Mouse (Mus musculus) heart, embryonic 11.5 days (tissue): ENCODE results near the gene Rps6kb1. TPM values are rescaled to one million over a fixed set of nuclear protein-coding genes. Genes with fewer than 3 reads are reported as not detected.

ENCODE experiments used
- ATAC-seq: fragments of 200-750 bp; cut with Nextera tagmentation; replicated peaks from 2 replicates; pipeline ENCODE4 v1.8.0; 2017; ENCODE audit warnings: moderate library complexity; ENCODE audit not compliant: insufficient number of reproducible peaks, low FRiP score, low TSS enrichment
- H3K27ac ChIP-seq: fragments of 300-500 bp; sonication (generic); 2 replicates; pipeline ENCODE4 v1.5.1; 2014; ENCODE audit warnings: mild to moderate bottlenecking, low read depth, low read length
- H3K27me3 ChIP-seq: fragments of 300-500 bp; sonication (generic); 2 replicates; pipeline ENCODE4 v1.6.1; 2014; ENCODE audit warnings: mild to moderate bottlenecking, low read length, mixed read lengths; ENCODE audit not compliant: control insufficient read depth, insufficient read depth
- H3K36me3 ChIP-seq: fragments of 300-500 bp; sonication (generic); 2 replicates; pipeline ENCODE4 v1.6.1; 2014; ENCODE audit warnings: mild to moderate bottlenecking, low read length, moderate library complexity, mixed read lengths; ENCODE audit not compliant: control insufficient read depth, insufficient read depth
- H3K4me1 ChIP-seq: fragments of 300-500 bp; sonication (generic); 2 replicates; pipeline ENCODE4 v1.6.1; 2014; ENCODE audit warnings: low read length; ENCODE audit not compliant: control insufficient read depth, insufficient read depth
- H3K4me2 ChIP-seq: fragments of 300-500 bp; sonication (generic); 2 replicates; pipeline ENCODE4 v1.6.1; 2014; ENCODE audit warnings: mild to moderate bottlenecking, moderate library complexity
- H3K4me3 ChIP-seq: fragments of 300-500 bp; sonication (generic); 2 replicates; pipeline ENCODE4 v1.5.1; 2014; ENCODE audit warnings: low read depth, low read length
- H3K9ac ChIP-seq: fragments of 300-500 bp; sonication (generic); 2 replicates; pipeline ENCODE4 v1.6.1; 2014; ENCODE audit warnings: mild to moderate bottlenecking, low read depth, low read length, moderate library complexity
- H3K9me3 ChIP-seq: fragments of 300-500 bp; sonication (generic); replicated peaks from 2 replicates; pipeline ENCODE4 v1.6.1; 2016; ENCODE audit warnings: low read length; ENCODE audit not compliant: control insufficient read depth
- WGBS: fragments of 180-500 bp; shearing (Covaris S2); extraction: QIAGEN DNeasy Blood & Tissue Kit; methylation state at CpG from one replicate; pipeline ENCODE4 v1.1.7; 2014; ENCODE audit not compliant: insufficient replicate concordance; 5-methylcytosine and 5-hydroxymethylcytosine counted together
- microRNA counts: library from miRNA; unstranded; fragments of <30 nt; microRNA quantifications from one replicate; lab custom pipeline; 2015
- microRNA-seq: library from miRNA; unstranded; fragments of <30 nt; microRNA quantifications from one replicate; pipeline ENCODE4, GENCODE M21; 2016; ENCODE audit warnings: borderline number of aligned reads
- polyA plus RNA-seq: library from polyadenylated mRNA; unstranded; fragments of >200 nt; fragmentation: Nextera tagmentation; extraction: Ambion mirVana; gene quantifications from 2 replicates; pipeline ENCODE4 v1.2.1, GENCODE M21; 2014

The Rps6kb1 gene
- polyA plus RNA-seq, 1 experiment from 2014 or later = 50.0 TPM

GRCm38 (mm10) chr11:86457545-86457944 is 87.1 kb downstream of the Rps6kb1 start:
- no peaks in the 10 kb centered on the region for H3K36me3 ChIP-seq
- H3K27me3 ChIP-seq = no peaks in the 10 kb centered on the region
- no peak for ATAC-seq
- H3K4me1 ChIP-seq = no peaks in the 10 kb centered on the region
- H3K27ac ChIP-seq = no peak overlapping the region
- WGBS = 81% methylated on average over 6 of the region's 6 CpGs
- no peak overlapping the region for H3K9ac ChIP-seq
- no peak overlapping the region for H3K4me2 ChIP-seq
- no peak overlapping the region for H3K4me3 ChIP-seq
- H3K9me3 ChIP-seq = no peaks in the 10 kb centered on the region

GRCm38 (mm10) chr11:86453991-86454390 is 90.6 kb downstream of the Rps6kb1 start:
- no peaks in the 10 kb centered on the region for H3K36me3 ChIP-seq
- H3K9me3 ChIP-seq = no peaks in the 10 kb centered on the region
- no peak for ATAC-seq
- 87% methylated on average over 5 of the region's 5 CpGs for WGBS
- H3K27ac ChIP-seq = no peak overlapping the region
- H3K27me3 ChIP-seq = no peaks in the 10 kb centered on the region
- no peak overlapping the region for H3K9ac ChIP-seq
- H3K4me2 ChIP-seq = no peak overlapping the region
- no peaks in the 10 kb centered on the region for H3K4me1 ChIP-seq
- H3K4me3 ChIP-seq = no peak overlapping the region

MicroRNA genes within 50 kb of the gene (microRNA counts, 519-probe panel; counts per million panel counts)
- 6,368 counts per million, percentile 82 among the panel's probes with 10 or more counts for microRNA mmu-miR-21 (lab: Ali Mortazavi, UCI)

Small RNAs within 50 kb of the gene (microRNA-seq; reads per million reads assigned to microRNA genes)
- 26,689 reads per million, percentile 99 among the genes with 10 or more reads in this experiment for gene Mir21a

Other genes with a start within 250 kb of the Rps6kb1 start
- 9.6 and 10.3 TPM in 2 replicates for gene Med13, start 187.2 kb downstream of the Rps6kb1 start, polyA plus RNA-seq
- 38.4 and 41.5 TPM in 2 replicates for gene Rnft1, start 60.1 kb downstream of the Rps6kb1 start, polyA plus RNA-seq
- 10.6 and 12.2 TPM in 2 replicates for gene Tubd1, start 186 bp upstream of the Rps6kb1 start, polyA plus RNA-seq
- 112 and 120 TPM in 2 replicates for gene Vmp1, start 139.0 kb upstream of the Rps6kb1 start, polyA plus RNA-seq
- 21.5 and 22.7 TPM in 2 replicates for gene Ptrh2, start 139.2 kb upstream of the Rps6kb1 start, polyA plus RNA-seq
- 186 and 228 TPM in 2 replicates for gene Cltc, start 212.8 kb upstream of the Rps6kb1 start, polyA plus RNA-seq